Mouse (Mus musculus): ENCODE measurements around the gene Lsm2.

Gene Lsm2

DNA sequence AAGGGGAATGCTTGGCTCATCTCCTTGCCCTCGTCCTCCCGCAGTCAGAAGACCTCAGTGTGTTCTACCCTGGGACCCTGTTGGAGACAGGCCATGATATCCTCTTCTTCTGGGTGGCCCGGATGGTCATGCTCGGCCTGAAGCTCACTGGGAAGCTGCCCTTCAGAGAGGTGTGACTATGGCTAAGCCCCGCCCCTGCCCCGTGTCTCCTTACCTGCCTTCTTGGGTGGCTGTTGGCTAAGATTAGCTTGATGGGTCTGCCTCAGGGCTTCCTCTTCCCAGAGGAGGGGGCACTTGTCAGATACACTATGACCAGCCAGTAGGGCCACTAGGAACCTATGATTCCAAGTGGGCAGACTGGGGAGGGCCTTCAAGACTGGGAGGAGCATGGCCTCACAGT, 31.6 kb downstream of the Lsm2 start:
- DNase-seq (ENCODE audit: low spot score), result no peak

DNA sequence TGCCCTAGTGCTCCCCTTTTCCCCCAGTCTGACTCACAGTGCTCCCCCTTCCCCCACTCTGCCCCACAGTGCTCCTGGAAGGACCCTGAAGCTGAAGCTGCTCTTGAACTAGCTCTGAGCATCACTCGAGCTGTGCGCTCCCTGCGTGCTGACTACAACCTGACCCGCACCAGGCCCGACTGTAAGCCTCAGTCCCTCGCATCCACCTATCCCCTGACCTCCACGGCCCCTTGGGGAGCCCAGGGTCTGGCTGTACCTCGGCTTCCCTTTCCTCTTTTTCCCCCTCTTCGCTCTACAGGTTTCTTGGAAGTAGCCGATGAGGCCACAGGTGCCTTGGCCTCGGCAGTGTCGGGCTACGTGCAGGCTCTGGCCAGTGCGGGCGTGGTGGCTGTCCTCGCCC, 33.6 kb downstream of the Lsm2 start:
- no peak for DNase-seq (ENCODE audit: low spot score)

DNA sequence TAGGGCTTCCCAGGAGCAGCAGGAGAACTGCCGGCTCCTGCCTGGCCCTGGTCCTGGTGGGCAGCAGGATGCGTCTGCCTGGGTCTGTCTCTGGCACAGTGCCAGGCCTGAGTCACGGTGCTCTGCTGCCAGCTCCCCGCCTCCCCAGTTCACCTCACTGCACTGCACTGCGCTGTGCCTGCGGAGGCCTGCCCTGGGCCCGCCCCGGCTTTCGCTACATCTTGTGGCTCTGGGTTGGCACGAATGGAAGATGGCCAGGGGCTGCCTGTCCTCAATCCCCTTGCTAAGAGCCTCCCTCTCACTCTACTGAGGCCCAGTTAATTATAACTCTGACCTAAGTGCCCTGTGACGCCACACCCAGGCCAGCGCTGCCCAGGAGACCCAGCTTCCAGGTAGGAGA, 34.7 kb downstream of the Lsm2 start, which contains the start of gene Vwa7:
TSS of gene Vwa7 (plus strand) at position 204 of the 400 bp plus-strand sequence.
- peak; percentile 69 for DNase-seq (ENCODE audit: low spot score)

DNA sequence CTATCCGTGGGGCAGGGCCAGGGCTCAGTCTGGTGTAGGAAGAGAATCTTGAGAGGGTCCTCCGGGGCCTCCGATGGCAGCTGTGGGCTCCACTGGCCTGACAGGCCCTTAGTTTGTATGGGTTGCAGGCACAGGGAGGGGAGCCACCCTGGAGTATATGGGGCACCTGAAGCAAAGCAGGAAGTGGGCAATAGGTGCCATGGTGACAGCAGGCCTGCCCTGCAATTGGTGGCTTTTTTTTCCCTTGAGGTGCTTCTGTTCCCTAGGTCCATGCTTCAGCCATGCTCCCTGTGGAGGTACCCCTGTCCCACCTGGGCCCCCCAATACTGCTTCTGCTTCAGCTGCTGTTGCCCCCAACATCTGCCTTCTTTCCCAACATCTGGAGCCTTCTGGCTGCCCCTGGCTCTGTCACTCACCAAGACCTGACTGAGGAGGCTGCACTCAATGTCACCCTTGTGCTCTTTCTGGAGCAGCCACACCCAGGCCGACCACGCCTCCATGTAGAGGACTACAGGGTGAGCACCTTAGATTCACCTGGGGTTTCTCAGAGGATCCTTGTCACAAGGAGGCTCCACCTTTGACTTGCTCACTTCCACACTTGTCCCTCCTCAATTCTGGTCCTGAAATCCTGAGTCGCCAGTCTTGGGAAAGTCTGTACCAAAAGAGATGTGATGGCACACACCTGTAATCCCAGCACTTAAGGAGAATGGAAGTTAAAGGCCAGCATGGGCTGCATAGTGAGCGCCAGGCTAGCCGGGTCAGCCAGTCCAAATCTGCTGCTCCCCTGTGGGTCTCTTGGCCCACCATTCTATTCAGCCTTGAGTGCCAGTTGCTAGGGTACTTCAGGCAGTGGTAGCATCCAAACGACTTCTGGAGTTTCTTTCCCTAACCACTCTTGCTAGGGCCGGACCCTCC, 35.4 kb downstream of the Lsm2 start:
- peak; percentile 42 for DNase-seq (ENCODE audit: low spot score)

DNA sequence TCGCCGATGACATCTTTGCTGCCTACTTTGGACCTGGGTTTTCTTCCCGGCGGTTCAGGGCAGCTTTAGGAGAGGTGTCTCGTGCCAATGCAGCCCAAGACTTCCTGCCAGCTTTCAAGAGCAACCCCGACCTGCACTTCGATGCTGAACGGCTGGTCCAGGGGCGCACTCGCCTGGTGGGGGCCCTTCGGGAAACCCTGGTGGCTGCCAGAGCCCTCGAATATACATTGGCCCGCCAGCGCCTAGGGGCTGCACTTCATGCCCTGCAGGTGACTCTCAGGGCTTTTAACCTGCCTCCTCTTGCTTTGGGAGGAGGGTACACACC, 36.0 kb downstream of the Lsm2 start:
- no peak for DNase-seq (ENCODE audit: low spot score)

DNA sequence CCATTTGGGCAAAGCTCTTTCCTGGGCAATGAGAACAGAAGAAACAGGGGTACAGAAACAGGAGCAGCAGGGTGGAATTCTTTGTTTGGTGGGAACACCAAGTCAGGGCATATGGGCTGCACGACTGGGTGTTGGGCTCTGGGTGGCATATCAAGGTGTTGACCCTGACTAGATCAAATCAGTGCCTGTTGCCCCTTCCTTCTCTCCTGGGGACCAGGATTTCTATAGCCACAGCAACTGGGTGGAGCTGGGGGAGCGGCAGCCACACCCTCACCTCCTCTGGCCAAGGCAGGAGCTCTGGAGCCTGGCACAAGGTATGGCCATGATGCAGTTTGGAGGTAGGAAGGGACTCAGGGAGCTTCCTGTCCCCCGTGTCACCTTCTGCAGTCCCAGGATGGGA, 36.5 kb downstream of the Lsm2 start:
- no peak for DNase-seq (ENCODE audit: low spot score)

DNA sequence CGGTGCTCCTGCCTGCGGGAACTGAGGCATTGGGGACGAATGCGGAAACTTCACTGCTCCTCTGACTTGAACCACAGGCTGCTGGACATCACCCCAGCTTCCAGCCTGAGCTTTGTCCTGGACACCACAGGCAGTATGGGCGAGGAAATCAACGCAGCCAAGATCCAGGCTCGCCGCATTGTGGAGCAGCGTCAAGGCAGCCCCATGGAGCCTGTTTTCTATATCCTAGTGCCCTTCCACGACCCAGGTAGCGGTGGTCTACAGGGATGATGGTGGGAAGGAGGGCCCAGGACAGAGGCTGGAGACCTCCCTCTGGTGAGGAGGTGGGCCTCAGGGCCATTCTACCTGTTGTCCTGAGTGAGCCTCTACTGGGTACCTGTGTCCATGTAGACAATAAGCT, 38.2 kb downstream of the Lsm2 start:
- no peak for DNase-seq (ENCODE audit: low spot score)

DNA sequence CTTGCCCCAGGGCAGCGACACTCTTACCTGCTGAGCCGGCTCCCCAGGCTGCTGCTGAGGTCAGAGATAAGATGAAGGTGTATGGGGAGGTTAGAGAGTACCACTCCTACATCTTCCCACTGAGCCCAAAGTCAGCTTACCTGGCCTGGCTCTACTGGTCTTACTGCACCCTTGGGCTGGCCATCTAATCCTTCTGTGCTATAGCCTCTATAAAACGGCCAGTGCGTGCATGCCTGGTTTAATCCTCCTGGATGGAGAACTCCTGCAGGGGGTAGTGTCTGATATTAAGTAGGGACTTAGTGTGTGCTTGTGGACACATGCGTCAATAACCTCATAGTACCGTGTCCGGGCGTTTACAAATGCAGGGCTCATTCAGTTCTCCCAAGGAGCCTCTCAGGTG, 38.9 kb downstream of the Lsm2 start:
- no peak for DNase-seq (ENCODE audit: low spot score)

DNA sequence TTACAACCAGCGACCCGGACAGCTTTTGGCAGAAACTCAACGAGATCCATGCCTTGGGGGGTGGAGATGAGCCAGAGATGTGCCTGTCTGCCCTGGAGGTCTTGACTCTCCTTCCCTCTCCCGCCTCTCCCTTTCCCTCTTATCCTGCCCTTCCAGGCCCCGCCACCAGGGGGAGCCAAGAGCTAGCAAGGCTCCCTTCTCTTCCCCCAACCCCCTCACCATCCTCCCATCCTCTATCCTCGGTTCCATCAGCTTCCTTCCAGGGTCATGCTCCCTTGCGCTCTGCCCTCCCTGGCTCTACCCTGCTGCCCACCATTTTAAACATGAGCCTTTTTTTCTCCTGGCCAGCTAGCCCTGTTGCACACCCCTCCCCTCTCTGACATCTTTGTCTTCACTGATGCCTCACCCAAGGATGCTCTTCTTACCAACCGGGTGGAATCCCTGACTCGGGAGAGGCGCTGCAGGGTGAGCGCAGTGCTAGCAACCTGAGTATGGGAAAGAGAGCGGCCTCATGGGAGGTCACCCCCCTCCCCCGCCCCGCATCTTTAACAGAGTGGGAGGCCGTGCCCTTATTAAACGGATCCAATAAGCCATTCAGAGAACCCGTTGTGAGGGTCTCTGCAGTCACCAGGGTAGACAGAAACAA, 39.6 kb downstream of the Lsm2 start:
- peak; percentile 96 for DNase-seq (ENCODE audit: low spot score)

DNA sequence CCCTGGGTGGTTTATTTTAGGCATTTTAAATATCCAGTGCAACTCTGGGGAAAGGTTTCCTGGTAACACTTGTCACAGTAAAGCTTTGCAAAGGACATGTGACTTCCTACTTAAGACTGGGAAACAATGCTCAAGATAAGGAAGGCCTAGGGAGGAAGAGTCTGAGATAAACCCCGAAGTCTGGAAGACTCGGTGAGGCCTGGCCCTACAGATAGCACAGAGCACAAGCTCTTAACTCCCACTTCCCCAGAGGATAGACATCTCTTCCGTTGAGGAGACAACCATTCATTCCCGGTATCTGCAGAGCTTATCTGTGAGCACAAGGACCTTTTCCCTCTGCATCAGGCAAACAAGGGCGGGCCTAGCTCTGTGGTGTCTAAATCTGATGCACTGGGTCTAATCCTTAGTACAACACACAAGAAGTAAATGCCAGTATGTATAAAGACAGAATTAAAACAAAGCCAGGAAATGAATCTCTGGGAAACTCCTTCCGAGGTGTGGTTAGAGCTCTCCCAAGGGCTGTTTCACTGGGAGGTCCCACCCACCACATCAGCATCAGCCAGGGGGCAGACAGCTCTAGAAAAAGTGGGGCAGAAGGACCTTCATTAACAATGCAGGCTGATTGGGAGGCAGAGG, 40.3 kb downstream of the Lsm2 start:
- DNase-seq (ENCODE audit: low spot score), result no peak

DNA sequence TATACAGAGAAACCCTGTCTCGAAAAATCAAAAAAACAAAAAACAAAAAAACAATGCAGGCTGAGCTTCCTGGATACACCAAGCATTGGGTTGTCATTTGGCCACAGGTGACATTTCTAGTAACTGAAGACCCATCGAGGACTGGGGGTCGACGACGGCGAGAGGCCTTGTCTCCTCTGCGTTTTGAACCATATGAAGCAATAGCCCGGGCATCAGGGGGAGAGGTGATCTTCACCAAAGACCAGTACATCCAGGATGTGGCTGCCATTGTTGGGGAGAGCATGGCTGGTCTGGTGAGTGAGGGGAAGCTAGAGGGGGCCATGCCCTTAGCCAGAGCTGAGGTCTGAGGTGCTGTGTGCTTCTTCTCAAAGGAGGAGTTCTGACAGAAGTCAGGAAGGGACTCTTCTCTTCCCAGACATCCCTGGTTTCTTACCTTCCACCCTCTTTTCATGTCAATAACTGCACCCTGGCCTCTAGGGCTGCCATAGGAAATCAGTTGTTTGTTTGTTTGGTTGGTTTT, 40.9 kb downstream of the Lsm2 start:
- no peak for DNase-seq (ENCODE audit: low spot score)

DNA sequence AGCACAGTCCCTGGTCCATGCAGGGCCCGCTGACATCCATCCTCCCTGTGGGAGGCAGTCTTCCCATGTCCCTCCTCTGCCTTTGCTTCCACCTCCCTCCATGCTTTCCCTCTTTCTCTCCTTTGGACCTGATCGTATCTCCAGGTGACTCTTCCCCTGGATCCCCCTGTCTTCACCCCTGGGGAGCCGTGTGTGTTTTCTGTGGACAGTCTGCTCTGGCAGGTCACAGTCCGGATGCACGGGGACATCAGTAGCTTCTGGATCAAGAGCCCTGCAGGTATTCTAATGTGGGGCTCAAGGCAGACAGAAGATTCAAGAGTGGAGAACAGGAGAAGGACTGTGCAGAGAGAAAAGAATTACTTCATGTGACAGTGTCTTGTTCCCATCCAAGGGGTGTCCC, 41.6 kb downstream of the Lsm2 start:
- DNase-seq (ENCODE audit: low spot score), result no peak

DNA sequence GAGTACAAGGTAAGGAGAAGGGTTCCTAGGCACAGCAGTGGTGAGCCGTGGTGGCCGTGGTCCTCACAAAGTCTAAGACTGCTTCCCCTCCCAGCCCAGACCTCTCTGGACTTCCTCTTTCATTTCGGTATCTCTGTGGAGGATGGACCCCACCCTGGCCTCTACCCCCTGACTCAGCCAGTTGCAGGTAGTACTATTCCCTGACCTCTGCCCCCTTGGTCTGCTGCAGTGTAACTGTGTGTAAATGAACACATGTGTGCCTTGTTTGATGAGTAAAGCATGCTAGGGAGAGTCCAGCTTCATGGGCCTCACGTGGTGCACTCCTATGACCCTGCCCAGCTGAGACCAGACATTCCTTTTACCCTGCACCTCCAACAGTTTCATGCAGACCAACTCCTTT, 42.1 kb downstream of the Lsm2 start:
- no peak for DNase-seq (ENCODE audit: low spot score)

DNA sequence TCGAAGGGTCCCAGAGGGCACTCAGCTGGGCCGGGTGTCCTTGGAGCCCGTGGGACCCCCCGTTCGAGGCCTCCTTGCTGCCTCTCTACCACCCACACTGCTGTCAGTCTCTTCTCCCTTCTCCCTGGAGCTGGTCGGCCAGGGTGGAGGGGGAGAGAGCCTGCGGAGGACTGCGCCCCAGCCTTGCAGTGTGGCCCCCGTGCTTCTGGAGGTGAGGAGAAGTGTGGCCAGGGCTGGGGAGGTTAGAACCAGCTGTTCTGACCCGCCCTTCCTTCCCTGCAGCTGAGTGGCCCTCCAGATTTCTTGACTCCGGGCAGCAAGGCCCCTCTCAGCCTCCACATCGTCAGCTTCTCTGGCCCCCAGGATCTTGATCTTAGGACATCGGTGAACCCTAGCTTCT, 42.6 kb downstream of the Lsm2 start:
- no peak for DNase-seq (ENCODE audit: low spot score)

DNA sequence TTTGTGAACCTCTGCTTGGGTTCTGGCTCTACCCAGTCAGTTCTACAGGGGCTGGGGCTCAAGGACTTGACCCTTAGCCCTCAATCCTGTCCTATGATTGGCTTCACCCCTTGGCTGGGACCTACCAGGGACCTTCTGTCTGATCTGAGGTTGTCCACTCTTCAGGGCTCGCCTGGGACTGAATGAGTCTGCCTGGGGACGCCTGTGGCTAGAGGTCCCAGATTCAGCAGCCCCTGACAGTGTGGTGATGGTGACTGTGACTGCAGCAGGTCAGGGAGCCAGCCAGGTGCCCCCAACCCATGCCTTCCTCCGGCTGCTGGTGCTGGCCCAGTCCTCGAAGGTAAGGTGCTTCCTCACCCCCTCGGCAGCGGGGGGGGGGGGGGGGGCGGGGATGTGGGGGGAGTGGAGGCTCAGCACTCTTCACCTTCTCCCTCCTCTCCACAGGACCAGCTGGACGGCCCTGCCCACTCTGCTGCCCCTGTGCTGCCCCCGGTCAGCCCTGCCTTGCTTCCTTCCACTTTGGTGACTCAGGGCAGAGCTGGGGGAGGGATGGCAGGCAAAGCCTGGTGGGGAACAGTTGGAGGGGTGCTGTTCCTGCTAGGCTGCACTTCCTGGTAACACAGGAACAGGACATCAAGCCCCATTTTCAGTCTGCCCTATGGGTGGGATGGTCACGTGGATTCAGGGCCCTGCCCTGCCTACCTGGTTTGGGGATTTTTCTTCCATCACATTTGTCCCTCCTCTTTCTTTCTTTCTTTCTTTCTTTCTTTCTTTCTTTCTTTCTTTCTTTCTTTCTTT, 43.2 kb downstream of the Lsm2 start:
- no peak for DNase-seq (ENCODE audit: low spot score)

DNA sequence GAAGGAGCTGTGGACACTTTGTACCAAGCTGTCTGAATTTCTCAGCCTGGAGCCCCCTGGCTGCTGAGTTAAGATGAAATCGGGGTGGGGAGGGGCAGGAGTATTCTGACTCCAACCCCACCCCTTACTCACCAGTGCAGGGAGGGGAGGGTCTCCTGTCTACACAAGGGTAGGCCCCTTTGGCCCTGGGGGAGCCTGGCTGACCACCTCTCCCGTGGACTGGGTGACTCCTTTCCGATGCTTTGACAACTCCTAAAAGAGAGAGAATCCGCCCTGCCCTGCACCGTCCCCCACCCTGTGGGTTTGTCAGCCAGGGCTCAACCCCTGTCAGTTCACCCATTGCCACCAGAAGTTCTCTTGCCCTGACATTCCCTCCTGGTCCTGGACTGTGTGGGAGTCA, 44.5 kb downstream of the Lsm2 start:
- no peak for DNase-seq (ENCODE audit: low spot score)

DNA sequence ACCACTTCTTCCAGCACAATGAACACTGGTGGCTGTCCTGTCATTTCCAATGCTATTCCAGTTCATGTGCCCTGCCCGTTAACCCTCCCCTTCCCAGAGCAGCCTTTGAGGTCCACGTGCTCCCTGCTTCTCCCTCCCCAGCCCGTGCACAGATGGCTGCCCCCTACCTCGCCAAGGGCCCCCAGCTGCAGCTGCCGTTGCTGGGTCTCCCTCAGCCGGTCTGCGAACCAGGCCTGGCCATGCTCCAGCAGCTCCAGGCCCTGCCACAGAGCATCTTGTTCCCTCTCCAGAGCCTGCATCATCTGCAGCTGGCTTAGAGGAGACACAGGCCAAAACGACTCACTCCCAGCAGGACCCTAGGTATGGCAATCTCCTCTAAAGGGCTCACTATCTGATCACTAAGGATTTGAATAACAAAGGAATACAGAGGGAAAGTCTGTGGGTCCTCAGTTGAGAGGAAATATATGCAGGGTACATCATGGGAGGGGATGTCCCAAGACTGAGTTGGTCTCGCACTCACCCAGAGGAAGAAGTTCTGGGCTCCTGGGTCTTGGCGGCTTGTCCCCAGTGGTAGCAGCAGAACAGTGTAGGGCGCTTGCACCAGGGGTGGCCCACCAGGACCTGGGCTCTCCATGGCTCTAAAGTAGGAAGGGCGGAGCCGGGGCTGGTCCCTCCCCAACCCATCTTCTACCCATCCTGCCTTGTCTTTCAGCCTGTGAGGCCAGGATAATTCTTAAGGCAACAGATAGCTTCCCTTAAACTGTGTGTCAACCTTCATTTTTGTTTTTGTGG, 45.8 kb downstream of the Lsm2 start, which contains the start of gene Sapcd1:
TSS of gene Sapcd1 (minus strand) at position 740 of the 792 bp plus-strand sequence.
- DNase-seq (ENCODE audit: low spot score), result peak; percentile 77

DNA sequence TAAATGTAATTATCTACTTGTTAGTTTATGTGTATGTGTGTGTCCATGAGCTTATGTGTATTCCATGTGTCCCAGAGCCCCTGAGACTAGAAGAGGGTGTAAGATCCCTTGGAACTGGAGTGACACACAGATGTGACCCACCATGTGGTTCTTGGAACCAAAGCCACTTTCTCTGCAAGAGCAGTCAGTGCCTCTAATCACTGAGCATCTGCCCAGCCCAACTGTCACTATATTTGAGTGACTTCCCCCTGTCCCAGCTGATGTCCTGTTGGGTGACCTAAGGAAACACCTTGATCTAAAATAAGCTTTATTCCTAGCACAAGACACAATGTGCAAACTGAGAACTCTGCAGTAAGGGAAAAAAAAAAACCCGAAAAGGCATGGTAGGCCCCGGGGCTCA, 46.7 kb downstream of the Lsm2 start:
- DNase-seq (ENCODE audit: low spot score), result no peak

DNA sequence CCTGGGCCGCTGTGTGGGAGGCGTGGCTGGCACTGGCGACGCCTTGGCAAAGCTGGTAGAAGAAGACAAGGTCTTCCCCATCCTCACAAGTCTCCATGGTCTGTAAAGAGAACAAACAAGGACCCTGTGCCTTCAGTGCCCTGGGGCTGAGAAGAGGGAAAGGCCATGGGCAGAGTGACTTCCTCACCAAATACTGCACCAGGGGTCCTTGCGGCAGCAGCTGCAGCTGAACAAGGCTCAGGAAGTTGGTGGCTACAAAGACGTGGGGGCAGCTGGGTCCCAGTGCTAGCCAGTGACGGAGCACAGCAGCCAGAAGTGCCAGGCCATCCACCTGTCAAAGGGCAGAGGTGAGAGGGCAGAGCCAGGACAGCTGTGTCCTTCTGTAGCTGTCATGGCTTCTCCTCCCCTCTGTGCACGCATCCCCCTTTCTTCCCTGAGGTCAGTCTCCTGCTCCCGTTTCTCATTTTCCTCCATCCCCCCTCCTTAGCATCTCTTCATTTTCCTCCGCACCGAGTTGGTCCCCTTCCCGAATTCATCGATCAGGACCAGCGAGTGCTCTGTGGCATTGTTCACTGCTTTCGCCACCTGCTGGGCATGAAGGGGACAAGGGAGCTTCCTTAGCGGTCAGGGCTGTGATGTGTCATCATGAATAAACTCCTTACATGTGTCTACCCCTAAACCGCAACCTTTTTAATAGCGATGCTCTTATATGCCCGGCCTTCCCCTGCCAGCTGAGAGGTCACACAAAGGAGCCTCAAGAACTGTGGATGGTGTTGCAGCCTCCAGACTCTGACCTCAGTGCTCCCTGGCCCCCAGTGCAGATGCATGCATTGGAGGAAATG, 48.2 kb downstream of the Lsm2 start:
- DNase-seq (ENCODE audit: low spot score), result no peak

DNA sequence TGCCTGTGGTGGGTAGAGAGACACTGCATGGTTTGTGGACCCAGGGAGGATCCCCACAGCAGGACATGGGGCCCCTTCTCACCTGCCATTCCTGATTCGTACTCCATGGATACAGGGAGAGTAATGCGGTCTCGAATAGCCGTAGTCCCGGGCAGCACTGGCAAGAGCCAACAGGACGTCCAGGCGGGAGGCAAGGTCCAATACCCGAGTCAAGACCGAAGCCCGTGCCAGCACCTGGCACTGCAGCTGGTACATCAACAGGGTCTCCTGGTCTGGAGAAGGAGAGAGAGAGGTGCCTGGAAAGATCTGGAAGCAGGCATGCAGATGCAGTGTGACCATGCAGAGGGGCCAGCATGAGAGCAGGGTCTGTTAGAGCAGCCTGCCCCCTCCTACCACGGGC, 49.6 kb downstream of the Lsm2 start:
- DNase-seq (ENCODE audit: low spot score), result no peak

Measured in testis, postnatal 10 days (tissue).